Comparison of ENCODE assay signal across 22 mouse cellular contexts in the genomic region with DNA sequence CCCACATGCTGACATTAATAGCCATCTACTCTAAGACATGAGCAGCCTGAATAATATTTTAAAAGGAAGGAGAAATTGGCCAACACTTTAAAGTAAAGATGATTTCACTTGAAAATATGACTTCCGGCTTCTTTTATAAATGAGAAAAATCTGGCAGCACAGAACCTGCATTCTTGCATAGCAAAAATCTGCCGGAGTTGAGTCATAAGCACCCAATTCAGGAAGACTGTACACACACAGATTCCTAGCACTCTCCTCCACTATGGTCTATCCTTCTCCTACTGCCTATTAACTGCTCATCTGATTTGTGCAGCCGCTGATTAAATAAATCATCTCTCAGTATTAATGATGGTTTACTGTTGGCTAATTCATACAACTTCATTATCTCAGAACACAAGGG.
DNase-seq lines count a peak whose midpoint lies in the region; ATAC-seq and TF ChIP-seq lines count a peak whose summit lies in the region.
"Had no signal": no experiment of that assay in that cellular context is flagged by ENCODE, and none has a peak within 500 bp of the region (broad histone marks: within the 10 kb centered on the region; RNA-seq: fewer than 3 reads in every experiment).

No protein-coding gene starts in this region.

- H3K4me3 ChIP-seq in lung, embryonic 14.5 days (ENCODE audit: low read depth, low read length): no peak overlapping the region
- H3K4me3 ChIP-seq: embryonic facial prominence, embryonic 10.5 days; embryonic facial prominence, embryonic 12.5 days; forebrain, embryonic 13.5 days; forebrain, embryonic 15.5 days had no signal

- no peak for DNase-seq in frontal cortex, postnatal 25 days (ENCODE audit: low spot score in 2 of 2)
- DNase-seq in lung, embryonic 14.5 days: peak; percentile 5
- DNase-seq in lung, postnatal 25 days (ENCODE audit: low spot score): no peak
- DNase-seq in telencephalon, adult 2 months (ENCODE audit: low read depth, low spot score): peak; percentile 29
- DNase-seq in cerebellum, adult 9-10 months: no peak
- DNase-seq: adrenal gland, adult 8-10 months; adrenal gland, postnatal 14 days; adrenal gland, postnatal 36 days; B cell, adult 2 months; cerebellum, adult 11 months; cerebellum, adult 18-20 months; cerebellum, adult 8-10 months; cerebellum, postnatal 10 days; cerebellum, postnatal 25 days had no signal

- H3K36me3 ChIP-seq in lung, embryonic 14.5 days (ENCODE audit: insufficient read depth): no peaks in the 10 kb centered on the region
- H3K36me3 ChIP-seq: embryonic facial prominence, embryonic 10.5 days; embryonic facial prominence, embryonic 12.5 days; forebrain, embryonic 15.5 days had no signal

- H3K27ac ChIP-seq in lung, embryonic 14.5 days (ENCODE audit: low read depth): no peak overlapping the region
- H3K27ac ChIP-seq: embryonic facial prominence, embryonic 10.5 days; embryonic facial prominence, embryonic 12.5 days; forebrain, embryonic 13.5 days; forebrain, embryonic 15.5 days had no signal

- H3K27me3 ChIP-seq in lung, embryonic 14.5 days (ENCODE audit: insufficient read depth, low read length): no peaks in the 10 kb centered on the region
- H3K27me3 ChIP-seq: embryonic facial prominence, embryonic 12.5 days; forebrain, embryonic 13.5 days; forebrain, embryonic 15.5 days had no signal

- no peaks in the 10 kb centered on the region for H3K4me1 ChIP-seq in lung, embryonic 14.5 days (ENCODE audit: insufficient read depth)
- H3K4me1 ChIP-seq: embryonic facial prominence, embryonic 10.5 days; embryonic facial prominence, embryonic 12.5 days; forebrain, embryonic 13.5 days; forebrain, embryonic 15.5 days had no signal

- no peak overlapping the region for H3K9ac ChIP-seq in lung, embryonic 14.5 days
- H3K9ac ChIP-seq: embryonic facial prominence, embryonic 12.5 days; forebrain, embryonic 13.5 days; forebrain, embryonic 15.5 days; forebrain, postnatal 0 days had no signal

- no peak for TF ChIP-seq CTCF in lung, embryonic 14.5 days (IDR thresholded peaks at IDR 0.05; ENCODE audit: low read depth)

- H3K9me3 ChIP-seq in lung, embryonic 14.5 days (ENCODE audit: low read depth, low read length): no peaks in the 10 kb centered on the region
- H3K9me3 ChIP-seq: embryonic facial prominence, embryonic 10.5 days; embryonic facial prominence, embryonic 12.5 days; forebrain, embryonic 13.5 days; forebrain, embryonic 15.5 days had no signal

- peak; percentile 80 for ATAC-seq in frontal cortex, adult (ENCODE audit: low TSS enrichment)
- no peak for ATAC-seq in lung, embryonic 14.5 days (ENCODE audit: insufficient read depth)
- ATAC-seq: activated CD4-positive, CD25-positive, alpha-beta regulatory T cell, adult 4 months; Patski had no signal

- 70% methylated on average over 3 of the region's 3 CpGs for WGBS in lung, embryonic 14.5 days

- H3K4me2 ChIP-seq in lung, embryonic 14.5 days: no peak overlapping the region
- H3K4me2 ChIP-seq: embryonic facial prominence, embryonic 12.5 days; forebrain, embryonic 13.5 days; forebrain, embryonic 15.5 days had no signal

Comparison
In these comparisons a context has a peak if more than half of its experiments do, and no peak if none do; other contexts are left out.
1. DNase-seq: peak in lung, embryonic 14.5 days (single experiment) and telencephalon, adult 2 months (single experiment); none in frontal cortex, postnatal 25 days (0 of 2), lung, postnatal 25 days (single experiment) and cerebellum, adult 9-10 months (single experiment).